Mouse (Mus musculus) embryonic fibroblast, embryonic 13.5 days (primary cell): ENCODE measurements around the gene Srd5a2.

ENCODE experiments used
- CTCF ChIP-seq: IDR thresholded peaks from 2 replicates; pipeline ENCODE4 v1.5.1; 2011; ENCODE audit warnings: mild to moderate bottlenecking, control low read depth, low read length, moderate library complexity, borderline replicate concordance; ENCODE audit not compliant: insufficient read depth
- POLR2A ChIP-seq: IDR thresholded peaks from 2 replicates; pipeline ENCODE4 v1.6.1; 2011; ENCODE audit warnings: low read depth, mild to moderate bottlenecking, control low read depth, low read length, moderate library complexity

DNA sequence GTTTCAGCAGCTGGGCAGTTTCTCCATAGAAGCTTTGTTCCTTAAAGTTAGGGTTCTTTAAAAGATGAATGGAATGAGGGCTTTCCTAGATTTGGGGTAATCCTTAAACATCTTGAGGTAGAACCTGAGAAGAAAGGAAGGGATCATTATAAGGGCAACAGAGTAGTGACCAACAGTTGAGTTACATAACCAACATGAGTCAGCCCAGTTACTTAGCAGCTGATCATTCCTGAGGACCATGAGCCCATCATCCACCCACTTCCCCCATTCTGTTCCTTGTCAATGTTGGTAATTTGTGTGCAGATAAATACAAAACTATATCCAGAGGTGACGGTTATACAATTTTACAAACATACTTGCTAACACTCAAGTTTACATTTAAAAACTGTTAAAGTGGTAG is 30.1 kb downstream of the Srd5a2 start:
- TF ChIP-seq POLR2A, result no peak
- no peak for TF ChIP-seq CTCF
